Mouse (Mus musculus): ENCODE results near the gene Tsen54.

The Tsen54 gene

DNA sequence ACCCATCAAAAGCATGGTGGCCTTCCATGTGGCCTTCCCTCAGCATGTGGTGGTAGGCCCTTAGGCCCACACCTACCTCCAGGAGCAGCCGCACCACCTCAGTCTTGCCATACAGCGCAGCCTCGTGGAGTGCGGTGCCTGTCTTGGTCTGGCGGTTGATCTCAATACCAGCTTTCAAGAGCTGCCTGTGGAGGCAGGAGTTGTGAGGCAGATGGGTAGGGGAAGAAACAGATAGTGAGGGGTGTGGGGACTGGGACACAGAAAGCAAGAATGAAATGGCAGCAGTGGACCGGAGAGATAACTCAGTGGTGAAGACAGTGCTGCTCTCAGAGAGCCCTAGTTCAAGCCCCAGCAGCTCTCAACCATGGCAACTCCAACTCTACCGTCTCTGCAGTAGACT is 9.5 kb upstream of the Tsen54 start:
- no peak for DNase-seq

DNA sequence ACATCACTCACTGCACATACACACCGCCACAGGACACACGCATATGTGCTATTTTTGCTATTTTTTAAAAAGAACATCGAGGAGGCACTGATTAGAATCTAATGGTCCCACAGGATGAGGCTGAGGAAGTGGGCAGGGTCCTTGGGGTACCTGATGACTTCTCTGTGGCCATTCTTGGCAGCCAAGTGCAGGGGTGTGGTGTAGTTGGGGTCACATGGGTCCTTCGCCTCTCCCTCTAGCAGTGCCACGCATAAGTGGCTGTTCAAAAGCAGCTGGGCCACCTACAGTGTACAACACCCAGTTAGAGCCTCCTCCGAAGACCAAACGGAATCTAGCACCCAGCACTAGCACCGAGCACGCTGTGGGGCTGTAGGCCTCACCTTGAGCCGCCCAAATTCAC is 8.4 kb upstream of the Tsen54 start:
- no peak for DNase-seq

DNA sequence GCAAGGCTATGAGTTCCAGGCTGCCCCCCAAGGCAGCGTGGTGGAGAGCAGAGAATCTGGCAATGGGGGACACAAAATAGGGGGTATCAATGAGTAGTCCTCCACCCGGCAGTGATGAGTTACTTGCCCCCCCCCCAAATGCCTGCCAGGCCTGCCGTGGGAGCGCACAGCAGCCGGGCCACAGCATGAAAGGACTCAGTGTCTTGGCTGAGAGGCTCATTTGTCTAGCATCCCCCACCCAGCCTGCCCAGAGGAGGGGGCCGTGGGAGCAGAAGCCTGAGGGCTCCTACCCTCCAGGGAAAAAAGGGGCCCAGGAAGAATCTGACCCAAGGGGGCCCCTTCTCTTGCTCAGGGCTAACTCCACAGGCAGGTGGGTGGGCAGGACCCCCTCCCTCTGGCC is 7.2 kb upstream of the Tsen54 start:
- no peak for DNase-seq

DNA sequence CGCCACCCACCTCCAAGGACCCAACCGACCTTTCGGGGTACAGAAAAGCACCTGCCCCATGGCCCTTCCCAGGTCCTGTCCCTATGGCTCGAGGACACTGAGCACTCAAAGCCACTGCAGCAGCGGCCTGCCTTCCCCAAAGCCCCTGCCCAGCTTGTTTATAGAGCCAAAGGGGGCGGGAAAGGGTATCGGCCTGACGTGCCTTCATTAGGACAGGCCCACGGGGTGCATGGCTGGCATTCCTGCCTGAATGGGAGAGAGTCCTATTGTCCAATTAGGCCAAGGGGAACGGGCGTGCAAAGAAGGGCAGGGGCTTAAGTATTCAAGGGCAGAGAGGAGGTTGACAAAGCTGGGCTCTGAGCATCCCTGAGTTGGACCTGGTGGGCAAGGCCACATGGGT is 6.6 kb upstream of the Tsen54 start:
- DNase-seq, result no peak

DNA sequence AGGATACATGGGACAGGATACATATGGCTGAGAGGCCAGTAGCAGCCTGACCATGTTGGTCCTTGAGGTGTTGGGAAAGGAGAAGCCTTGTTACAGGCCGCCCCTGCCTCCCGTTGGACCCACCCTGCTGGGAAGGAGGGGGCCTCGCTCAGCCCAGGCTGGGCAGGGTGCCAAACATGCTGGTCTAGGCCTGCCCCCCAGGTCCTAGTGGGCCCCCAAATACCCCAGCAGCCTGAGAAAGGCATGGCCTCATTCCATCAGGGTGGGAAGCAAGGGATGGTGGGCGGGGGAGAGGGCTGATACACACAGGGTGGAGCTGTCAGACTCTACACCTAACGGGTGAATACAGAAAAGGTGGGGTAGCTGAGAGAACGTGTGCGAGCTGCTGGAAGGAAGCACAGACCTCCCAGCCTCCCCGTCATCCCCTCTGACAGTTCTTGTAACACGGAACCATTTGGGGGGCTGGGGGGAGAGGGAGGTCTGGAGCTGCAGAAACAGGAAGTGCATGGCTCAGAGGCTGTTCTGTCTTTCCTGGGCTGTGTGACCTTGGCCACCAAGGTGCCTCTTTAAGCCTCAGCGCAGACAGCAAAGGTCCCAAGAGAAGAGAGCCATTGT is 5.7 kb upstream of the Tsen54 start:
- DNase-seq, result no peak

DNA sequence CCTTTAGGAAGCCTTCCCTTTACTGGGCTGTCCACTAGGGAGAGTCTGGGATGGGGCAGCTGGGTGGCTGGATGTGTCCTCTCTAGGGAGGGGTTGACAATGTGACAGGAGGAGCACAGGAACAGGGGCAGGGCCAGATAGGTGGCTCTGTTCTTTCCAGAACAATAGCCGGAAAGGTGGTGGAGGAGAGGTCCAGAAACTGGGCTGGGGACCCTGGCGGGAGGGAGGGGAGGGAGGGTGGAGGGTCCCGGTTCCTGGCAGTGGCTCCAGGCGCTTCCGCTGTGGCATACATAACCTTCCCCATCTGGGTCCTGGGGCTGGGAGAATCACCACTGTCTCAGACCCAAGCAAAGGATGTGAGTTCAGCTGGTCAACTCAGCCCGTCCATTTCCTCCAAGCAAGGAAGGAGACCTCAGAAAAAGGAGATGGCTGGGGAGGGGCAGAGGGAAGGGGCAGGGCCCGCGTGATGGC is 5.2 kb upstream of the Tsen54 start:
- no peak for DNase-seq

DNA sequence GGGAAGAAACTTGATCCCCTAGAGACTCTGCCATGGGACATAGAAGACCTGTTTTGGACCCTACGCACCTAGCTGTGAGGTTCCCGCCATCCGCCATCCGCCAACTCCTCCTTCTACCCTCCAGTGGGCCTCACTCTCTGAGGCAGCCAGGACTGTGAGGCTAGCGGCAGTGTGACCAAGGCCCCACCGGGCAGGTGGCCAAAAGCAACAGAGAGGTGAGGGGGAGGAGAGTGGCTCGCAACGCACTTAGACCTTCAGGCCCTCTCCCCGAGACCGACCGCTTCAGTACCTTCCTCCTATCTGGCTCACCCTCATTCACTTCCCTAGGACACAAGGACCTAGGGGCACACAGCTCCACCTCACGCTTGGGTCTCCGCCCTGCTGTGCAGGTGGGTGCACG is 4.1 kb upstream of the Tsen54 start:
- DNase-seq, result no peak

DNA sequence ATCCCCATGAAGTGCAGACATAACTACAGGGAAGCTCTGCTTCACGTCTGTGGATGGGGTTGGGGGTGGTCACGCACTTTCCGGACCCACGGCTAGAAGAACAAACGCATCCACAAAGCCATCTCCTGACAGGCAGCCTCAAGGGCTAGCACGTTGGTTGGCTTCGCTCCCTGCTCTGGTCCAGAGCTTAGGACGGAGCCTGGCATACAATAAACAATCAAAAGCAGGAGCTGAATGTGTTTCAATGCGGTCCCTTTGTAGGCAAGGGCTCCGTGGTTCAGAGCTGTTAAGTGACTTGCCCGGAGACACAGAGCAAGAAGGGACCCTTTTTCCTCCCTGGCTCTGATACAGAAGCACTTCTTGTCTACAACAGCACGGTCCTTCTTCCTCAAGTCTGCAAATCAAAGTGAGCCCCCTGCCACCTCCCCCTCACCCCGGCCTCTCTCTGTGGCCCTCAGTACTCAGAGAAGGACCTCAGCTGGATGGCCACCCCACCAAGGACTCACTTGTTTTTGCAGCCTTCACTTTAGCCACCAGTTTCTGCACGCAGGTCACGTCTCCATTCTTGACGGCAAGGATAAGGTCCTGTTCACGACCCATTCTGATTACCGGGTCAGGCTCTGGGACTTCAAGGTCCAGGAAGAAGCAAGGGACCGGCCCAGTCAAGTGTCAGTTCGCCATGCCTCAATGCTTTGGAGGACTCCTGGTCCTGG is 3.0 kb upstream of the Tsen54 start:
- DNase-seq, result no peak

DNA sequence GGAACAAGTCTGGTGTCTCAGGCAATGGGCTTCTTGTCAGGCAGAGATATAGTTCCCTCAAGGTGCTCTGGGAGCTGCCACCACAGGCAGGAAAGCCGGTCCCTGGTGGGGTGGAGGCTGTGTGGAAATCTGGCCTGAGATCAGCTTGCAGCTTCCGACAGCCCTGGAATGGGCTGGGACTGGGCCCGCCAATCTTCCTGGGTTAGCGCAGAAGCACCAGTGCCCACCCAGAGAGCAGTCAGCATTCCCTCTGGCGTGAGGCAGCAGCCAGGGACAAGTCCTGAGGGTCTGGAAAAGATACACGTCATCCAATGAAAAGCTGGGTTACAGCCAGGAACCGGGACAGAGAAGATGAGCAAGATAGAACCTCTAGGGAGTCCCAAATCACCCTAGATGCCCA is 2.4 kb upstream of the Tsen54 start:
- DNase-seq, result peak; percentile 55

DNA sequence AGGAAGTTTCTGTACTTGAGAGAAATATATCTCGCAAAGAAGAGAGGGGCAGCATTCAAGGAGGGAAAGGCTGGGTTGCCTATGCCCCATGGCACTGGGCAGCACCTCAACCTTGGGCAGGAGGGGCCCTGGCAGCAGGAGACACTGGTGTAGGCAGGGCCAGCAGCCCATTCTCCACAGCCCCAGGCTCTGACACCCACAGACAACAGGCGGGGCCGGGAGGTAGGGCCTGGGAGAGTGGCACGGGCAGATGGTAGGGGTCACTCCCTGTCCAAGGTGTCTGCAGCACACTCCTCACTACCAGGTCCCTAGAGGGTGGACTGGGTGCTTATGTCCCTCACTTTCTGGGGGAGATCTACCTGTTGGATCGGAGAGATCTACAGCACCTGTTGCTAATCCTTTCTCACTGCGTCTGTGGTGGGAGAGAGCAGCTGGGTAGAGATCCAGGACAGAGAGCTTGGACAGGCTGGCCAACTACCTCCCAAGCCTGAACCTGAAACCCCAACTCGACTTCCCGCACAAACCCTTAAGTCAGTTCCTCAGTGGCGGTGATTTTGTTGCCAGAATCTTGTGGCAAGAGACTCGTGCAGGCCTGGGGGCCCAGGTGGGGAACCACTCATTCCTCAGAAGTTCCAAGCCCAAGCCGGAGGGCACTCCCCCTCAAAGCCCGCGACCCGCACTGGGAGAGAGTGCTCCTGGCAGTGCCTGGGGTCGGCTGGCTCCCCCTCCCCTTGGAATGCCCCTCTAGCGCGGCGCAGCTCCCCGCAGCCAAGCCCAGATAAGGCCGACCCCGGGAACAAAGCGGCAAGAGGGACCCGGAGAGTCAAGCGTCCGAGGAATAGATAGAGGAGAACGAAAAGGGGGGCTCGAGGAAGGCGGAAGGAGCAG is 1.7 kb upstream of the Tsen54 start:
- peak; percentile 69 for DNase-seq

DNA sequence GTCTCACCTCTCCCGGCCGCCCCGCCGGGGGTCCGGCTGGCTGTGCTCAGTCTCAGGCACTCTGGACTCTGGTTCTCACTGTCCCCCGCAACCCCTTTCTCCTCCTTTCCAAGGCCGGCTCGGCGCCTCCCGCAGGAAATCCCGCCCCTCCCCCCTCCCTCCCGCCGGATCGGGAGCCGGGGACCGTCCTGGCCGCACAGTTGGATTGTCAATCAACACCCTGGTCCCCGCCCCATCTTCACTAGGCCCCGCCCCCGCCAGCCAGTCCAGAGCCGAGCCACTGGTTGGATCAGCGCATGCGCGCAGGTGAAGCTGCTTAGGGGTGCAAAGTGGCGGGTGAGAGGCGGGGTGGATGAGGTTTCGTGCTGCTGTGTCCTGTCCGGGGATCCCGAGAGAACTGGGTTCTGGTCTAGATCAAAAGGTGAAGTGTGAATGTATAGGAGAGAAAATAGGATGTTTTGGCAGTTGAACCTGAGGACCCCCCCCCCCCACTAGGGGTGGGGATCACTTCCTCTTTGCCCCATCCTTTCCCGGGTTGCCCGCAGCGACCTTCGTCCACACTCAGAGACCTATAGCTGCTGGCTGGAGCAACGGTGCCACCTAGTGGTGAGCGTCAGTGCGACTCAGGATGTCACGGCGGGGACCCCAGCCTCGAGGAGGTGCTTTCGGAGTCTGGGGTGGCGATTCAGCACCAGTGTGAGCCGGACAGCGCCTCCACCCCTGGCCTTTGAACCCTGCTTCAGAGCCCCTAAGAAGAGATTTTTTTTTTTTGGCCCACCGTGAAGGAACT is 822 bp upstream of the Tsen54 start, which contains the start of gene Caskin2:
Caskin2 (minus strand) TSS at position 133 of the 790 bp plus-strand sequence.
- peak; percentile 95 for DNase-seq

DNA sequence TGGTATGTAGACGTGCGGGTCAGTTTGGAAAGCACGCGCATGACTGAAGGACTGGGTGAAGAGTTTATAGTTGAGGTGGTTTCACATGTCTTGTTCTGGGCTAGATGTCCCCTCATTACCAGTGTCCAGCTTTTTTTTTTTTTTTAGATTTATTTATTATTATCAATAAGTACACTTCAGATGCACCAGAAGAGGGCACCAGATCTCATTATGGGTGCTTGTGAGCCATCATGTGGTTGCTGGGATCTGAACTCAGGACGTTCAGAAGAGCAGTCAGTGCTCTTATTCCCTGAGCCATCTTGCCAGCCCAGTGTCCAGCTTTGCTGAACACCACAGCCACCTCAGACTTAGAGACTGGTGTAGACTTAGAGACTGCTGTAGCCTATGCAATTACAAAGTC is 2.8 kb downstream of the Tsen54 start:
- DNase-seq, result no peak

DNA sequence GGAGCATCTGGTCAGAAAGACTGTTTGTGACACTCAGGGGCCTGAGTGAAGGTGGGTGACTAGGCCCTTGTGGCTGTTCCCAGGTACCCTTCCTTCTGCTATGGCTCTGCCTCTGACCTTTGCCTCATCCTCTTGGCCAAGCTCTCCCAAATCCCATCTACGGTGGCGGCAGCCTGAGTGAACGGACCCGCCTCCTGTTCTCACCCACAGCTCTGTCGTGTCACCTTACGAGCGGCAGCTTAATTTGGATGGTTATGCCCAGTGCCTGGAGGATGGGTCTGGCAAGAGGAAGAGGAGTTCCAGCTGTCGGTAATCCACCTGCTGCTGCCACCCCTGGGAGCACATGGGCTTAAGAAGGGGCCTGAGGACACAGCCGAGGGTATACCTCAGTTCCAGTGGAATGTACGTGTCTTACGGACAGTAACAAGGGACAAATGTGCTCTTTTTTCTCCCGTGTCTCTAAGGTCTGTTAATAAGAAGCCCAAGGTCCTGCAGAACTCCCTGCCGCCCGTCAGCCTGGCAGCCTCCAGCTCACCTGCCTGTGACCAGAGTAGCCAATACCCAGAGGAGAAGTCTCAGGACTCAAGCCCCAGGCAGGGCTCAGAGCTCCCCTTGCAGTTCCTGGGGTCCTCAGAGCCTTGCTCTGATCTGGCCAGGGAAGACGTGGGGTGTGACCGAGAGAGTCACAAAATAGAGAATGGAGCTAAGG is 5.5 kb downstream of the Tsen54 start:
- DNase-seq, result no peak

DNA sequence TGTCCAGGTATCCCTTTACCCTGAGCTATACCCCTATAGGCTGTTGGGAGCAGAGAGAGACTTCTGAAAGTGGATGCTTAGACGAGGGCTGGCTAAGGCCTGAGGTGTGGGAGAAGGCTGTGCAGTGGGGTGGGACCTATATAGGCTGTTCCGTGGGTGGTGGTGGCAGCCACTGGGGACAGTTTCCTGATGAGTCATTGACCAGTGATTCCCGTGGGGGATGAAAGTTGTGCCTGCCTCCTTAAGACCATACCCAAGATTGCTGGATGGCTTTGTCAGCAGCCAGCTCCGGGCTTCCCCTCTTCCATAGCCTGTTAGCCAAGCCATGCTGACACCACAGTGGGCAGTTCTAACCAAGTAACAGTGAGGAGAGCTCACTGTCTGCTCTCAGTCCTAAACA is 6.5 kb downstream of the Tsen54 start:
- no peak for DNase-seq

DNA sequence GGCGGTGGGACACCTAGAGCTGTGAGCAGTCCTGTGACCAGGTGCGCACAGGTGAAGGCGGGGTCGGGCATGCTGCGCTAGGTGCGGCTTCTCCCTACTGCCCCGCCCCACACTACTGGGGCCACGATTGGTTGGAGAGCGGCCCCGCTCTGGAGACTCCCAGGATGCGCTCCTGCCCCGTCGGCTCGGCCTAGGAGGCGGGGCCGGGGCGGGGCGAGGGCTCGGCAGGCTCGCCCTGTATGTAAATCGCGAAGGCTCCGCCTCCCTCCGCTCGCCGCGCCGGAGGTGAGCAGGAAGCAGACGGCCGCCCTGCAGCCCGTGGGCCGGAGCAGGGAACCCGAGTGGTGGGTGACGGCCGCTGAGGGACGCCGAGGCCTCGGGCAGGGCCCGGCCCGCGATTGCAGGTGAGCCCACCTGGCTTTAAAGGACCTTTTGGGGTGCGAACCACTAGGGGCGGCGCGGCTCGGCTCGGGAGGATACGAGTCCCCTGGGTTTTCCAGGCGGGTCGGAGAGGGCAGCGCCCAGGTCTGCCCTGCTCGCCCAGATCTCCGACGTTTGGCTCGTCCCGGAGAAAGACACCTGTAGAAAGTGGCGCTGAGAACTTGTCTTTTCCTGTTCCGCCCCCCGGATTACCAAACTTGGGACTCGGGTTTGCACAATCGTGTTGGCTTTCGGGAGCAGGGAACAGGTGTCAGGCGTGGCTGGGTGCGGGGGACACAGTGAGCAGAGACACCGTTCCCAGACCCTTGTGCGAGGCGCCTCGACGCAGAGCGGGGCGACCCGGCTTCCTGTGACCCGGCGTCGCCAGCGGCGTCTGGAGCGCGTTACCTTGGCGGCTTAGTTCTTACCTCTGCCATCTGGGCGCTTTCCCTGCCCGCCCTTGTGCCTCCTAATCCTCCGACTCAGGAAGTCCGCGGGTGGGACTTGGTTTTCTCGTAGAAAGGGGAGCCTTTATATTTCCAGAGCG is 9.5 kb downstream of the Tsen54 start, which contains the start of gene Llgl2:
Llgl2 (plus strand) TSS at position 276 of the 967 bp plus-strand sequence.
- DNase-seq, result peak; percentile 88

DNA sequence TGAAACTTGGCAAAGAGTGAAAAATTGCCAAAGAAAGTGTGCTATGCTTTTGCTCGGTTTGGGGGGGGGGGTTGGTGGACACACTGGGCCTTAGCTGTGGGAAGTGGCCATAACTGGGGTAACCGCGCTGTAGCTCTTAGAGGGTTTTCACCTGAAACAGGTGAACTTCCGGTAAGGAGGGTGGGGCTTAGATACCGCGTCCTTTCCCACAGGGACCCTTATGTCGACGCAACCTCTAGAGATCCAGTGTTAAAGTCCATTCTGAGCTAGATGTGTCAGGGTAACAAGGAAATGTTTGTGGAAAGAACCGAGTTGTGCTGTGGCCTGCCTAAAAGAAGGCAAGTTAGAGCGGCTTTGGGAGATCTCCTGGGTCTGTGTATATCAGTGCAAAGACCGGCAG is 10.3 kb downstream of the Tsen54 start:
- DNase-seq, result no peak

DNA sequence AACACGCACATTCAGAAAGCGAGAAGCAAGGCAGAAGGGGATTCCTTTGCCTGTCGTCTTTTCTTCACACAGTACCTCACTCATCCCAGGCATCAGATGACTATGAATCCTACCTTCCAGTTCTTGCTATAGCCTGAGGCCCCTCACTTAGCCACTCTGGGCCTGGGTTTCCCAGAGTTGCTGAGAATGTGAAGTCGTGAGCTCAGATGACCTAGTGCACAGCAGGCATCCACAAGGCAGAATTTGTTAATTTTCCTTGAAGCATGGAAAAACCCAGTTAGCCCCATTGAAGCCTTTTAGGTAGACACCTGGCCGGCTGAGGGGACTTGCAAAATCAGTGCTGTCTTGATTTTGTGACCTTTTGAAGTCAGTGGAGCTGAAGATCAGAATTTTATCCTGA is 12.0 kb downstream of the Tsen54 start:
- no peak for DNase-seq

DNA sequence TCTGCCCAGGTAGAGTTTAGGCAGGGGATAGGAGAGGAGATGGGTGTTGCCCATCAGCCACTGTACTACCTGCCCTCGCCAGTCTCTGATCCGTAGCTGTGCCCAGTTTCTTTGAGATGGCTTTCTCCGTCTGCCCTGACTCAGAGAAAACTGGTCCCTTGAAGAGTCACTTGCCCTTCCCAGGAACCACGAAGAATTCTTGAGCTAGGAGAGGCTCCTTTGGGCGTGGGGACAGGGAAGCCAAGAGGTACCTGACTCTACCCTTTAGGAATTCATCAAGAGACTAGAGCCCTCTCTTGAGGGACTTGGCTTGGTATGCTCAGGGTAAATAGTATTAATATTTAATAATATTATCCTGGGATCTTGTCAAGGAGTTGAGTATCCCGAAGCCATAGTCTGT is 13.1 kb downstream of the Tsen54 start:
- no peak for DNase-seq

DNA sequence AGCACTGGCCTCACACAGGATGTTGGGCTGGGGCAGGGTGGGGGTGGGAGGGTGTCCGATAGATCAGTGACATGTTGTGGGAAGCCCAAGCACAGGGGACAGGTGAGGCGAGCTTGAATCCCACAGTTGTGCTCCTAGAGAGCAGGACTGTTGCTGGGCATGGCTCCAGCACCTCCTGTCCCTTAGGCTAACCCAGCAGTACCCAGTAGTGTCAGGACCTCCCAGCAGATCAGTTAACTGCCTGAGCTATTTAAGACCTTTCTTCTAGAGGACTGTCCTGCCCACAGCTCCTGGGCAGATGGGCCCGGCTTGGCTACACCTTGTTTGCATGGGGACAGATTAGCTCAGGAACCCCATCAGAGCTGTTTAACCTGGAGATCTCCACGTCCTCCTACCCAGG is 14.5 kb downstream of the Tsen54 start:
- no peak for DNase-seq

DNA sequence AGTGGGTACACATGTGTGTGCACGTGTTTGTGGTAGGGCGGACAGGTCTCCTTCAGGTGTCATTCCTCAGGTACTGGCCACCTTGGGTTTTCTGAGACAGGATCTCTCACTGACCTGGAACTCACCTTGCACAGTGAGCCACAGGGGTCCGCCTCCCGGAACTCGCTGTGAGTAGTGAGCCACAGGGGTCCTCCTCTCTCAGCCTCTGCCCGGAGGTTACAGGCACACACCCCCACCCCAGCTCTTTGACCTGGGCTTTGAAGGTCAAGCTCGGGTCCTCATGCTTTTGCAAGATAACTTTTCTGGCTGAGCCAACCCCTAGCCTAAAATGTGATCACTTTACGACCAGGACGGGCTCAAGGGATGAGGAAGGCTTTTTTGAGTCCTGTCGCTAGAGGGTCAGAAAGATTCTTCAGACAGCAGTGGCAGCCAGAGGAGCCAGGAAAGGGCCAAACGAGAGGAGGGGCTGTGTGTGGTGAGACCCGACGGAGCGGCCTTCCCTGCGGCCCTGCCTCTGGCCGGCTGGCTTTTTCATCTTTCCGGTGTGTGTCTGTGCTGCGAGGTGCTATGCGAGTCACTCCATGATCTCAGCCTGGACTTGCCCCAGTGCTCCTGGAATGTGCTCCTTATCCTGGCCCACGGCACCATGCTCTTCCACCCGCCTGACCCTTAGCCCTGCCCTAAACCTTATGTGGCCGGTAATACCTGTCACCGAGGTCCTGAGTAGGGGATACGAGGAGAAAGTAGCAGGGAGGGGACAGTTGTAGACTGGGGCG is 16.2 kb downstream of the Tsen54 start:
- DNase-seq, result no peak
